Mouse (Mus musculus): ENCODE results near the gene Cnn1.
"Not testable (repeated sequence)": the region's sequence is repeated elsewhere in the genome, so short reads cannot be mapped to it uniquely, and the experiment has no call there.

The Cnn1 gene

GRCm38 (mm10) chr9:22125246-22126027 is 26.4 kb downstream of the Cnn1 start:
- no peak for DNase-seq (ENCODE audit: low read depth, low spot score)

- DNase-seq (ENCODE audit: low read depth, low spot score): peak; percentile 66
These were observed 32.4 kb downstream of the Cnn1 start for GRCm38 (mm10) chr9:22131226-22131981.

- peak; percentile 53 for DNase-seq (ENCODE audit: low read depth, low spot score)
These were observed 33.2 kb downstream of the Cnn1 start for GRCm38 (mm10) chr9:22132220-22132619.

- peak; percentile 75 for DNase-seq (ENCODE audit: low read depth, low spot score)
These were observed 35.4 kb downstream of the Cnn1 start for GRCm38 (mm10) chr9:22134246-22134890.

- DNase-seq (ENCODE audit: low read depth, low spot score): no peak
These were observed 36.1 kb downstream of the Cnn1 start for GRCm38 (mm10) chr9:22134988-22135643.

GRCm38 (mm10) chr9:22135644-22136390 is 36.8 kb downstream of the Cnn1 start, which contains the start of gene Acp5:
TSS of gene Acp5 (minus strand) at chr9:22135711.
- DNase-seq (ENCODE audit: low read depth, low spot score): peak; percentile 84

- no peak for DNase-seq (ENCODE audit: low read depth, low spot score)
These were observed 37.9 kb downstream of the Cnn1 start for GRCm38 (mm10) chr9:22136765-22137547.

- DNase-seq (ENCODE audit: low read depth, low spot score): peak; percentile 50
These were observed 39.5 kb downstream of the Cnn1 start for GRCm38 (mm10) chr9:22138480-22138879.

GRCm38 (mm10) chr9:22139746-22140145 is 40.7 kb downstream of the Cnn1 start:
- DNase-seq (ENCODE audit: low read depth, low spot score): no peak

- DNase-seq (ENCODE audit: low read depth, low spot score): peak; percentile 85
These were observed 44.4 kb downstream of the Cnn1 start for GRCm38 (mm10) chr9:22143108-22144037.

- no peak for DNase-seq (ENCODE audit: low read depth, low spot score)
These were observed 45.4 kb downstream of the Cnn1 start for GRCm38 (mm10) chr9:22144304-22144965.

- DNase-seq (ENCODE audit: low read depth, low spot score): no peak
These were observed 50.6 kb downstream of the Cnn1 start for GRCm38 (mm10) chr9:22149426-22150248.

- DNase-seq (ENCODE audit: low read depth, low spot score): not testable (repeated sequence)
These were observed 51.3 kb downstream of the Cnn1 start for GRCm38 (mm10) chr9:22150249-22150693.

- no peak for DNase-seq (ENCODE audit: low read depth, low spot score)
These were observed 51.9 kb downstream of the Cnn1 start for GRCm38 (mm10) chr9:22150946-22151345.

- no peak for DNase-seq (ENCODE audit: low read depth, low spot score)
These were observed 54.8 kb downstream of the Cnn1 start for GRCm38 (mm10) chr9:22153810-22154209.

GRCm38 (mm10) chr9:22155614-22156013 is 56.6 kb downstream of the Cnn1 start:
- peak; percentile 84 for DNase-seq (ENCODE audit: low read depth, low spot score)

GRCm38 (mm10) chr9:22156497-22157245 is 57.7 kb downstream of the Cnn1 start, which contains the start of gene Pigyl:
TSS of gene Pigyl (plus strand) at chr9:22156846.
- peak; percentile 98 for DNase-seq (ENCODE audit: low read depth, low spot score)

Measured in CD4-positive helper T cell, adult 2 months (primary cell).